24 mouse cellular contexts compared by ENCODE assay signal in the genomic region with DNA sequence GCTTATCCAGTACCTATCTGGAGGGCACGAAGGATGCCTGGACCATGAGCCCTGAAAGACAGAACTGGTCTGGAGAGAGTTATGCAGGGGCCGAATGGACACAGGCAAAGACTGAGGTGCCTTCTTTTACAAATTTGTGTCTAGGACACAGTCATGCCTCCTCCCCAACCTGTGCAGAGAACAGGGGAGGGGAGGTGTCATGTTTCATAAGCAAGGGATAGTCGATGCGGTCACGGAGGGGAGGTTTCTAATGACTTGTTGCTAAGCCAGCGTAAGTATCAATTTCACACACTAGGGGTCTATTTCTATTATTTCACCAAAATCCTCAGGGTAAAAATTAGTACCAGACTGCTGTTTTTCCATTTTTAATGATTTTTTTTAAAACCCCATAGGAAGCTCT.
"Had no signal": no experiment of that assay in that cellular context is flagged by ENCODE, and none has a peak within 500 bp of the region (broad histone marks: within the 10 kb centered on the region; RNA-seq: fewer than 3 reads in every experiment).

No protein-coding gene starts in this region.

- H3K9me3 ChIP-seq: heart, embryonic 13.5 days; heart, embryonic 15.5 days; hindbrain, embryonic 13.5 days; hindbrain, embryonic 15.5 days; limb, embryonic 12.5 days; limb, embryonic 15.5 days; liver, embryonic 12.5 days had no signal

- H3K4me2 ChIP-seq: heart, embryonic 11.5 days; heart, embryonic 13.5 days; heart, embryonic 15.5 days; hindbrain, embryonic 13.5 days; hindbrain, embryonic 15.5 days; limb, embryonic 15.5 days; liver, embryonic 12.5 days had no signal

- H3K36me3 ChIP-seq: heart, embryonic 13.5 days; heart, embryonic 15.5 days; hindbrain, embryonic 13.5 days; hindbrain, embryonic 15.5 days; limb, embryonic 12.5 days; limb, embryonic 15.5 days; liver, embryonic 12.5 days had no signal

- H3K4me3 ChIP-seq: gastrocnemius, adult 2 months; heart, adult 2 months; heart, embryonic 13.5 days; heart, embryonic 15.5 days; hindbrain, embryonic 13.5 days; hindbrain, embryonic 15.5 days; limb, embryonic 12.5 days; limb, embryonic 15.5 days; liver, embryonic 12.5 days had no signal

- H3K27ac ChIP-seq: gastrocnemius, adult 2 months; heart, adult 2 months; heart, embryonic 13.5 days; heart, embryonic 15.5 days; hindbrain, embryonic 15.5 days; hindbrain, postnatal 0 days; limb, embryonic 12.5 days; limb, embryonic 15.5 days; liver, embryonic 12.5 days; liver, embryonic 14.5 days had no signal

- DNase-seq: gastrocnemius, adult 2 months; gastrocnemius, postnatal 10 days; gastrocnemius, postnatal 25 days; heart, adult 11 months; heart, adult 2 months; heart, postnatal 14 days; heart, postnatal 36 days; kidney, adult 18-20 months; kidney, postnatal 14 days; layer of hippocampus, adult 9-11 months; layer of hippocampus, postnatal 36 days; left cerebral cortex, postnatal 4 days; lung, adult 18-20 months had no signal

- H3K27me3 ChIP-seq: heart, embryonic 13.5 days; heart, embryonic 15.5 days; hindbrain, embryonic 13.5 days; hindbrain, embryonic 15.5 days; limb, embryonic 12.5 days; limb, embryonic 15.5 days; liver, embryonic 12.5 days had no signal

- H3K9ac ChIP-seq: heart, embryonic 13.5 days; heart, embryonic 15.5 days; hindbrain, embryonic 13.5 days; hindbrain, embryonic 15.5 days; limb, embryonic 12.5 days; limb, embryonic 15.5 days; liver, embryonic 12.5 days; liver, embryonic 14.5 days had no signal

- H3K4me1 ChIP-seq: liver, embryonic 12.5 days had no signal

- ATAC-seq: hindbrain, postnatal 0 days; intestine, embryonic 16.5 days; liver, embryonic 12.5 days had no signal
